ENCODE assay signal across 1 mouse cellular context in the genomic region with DNA sequence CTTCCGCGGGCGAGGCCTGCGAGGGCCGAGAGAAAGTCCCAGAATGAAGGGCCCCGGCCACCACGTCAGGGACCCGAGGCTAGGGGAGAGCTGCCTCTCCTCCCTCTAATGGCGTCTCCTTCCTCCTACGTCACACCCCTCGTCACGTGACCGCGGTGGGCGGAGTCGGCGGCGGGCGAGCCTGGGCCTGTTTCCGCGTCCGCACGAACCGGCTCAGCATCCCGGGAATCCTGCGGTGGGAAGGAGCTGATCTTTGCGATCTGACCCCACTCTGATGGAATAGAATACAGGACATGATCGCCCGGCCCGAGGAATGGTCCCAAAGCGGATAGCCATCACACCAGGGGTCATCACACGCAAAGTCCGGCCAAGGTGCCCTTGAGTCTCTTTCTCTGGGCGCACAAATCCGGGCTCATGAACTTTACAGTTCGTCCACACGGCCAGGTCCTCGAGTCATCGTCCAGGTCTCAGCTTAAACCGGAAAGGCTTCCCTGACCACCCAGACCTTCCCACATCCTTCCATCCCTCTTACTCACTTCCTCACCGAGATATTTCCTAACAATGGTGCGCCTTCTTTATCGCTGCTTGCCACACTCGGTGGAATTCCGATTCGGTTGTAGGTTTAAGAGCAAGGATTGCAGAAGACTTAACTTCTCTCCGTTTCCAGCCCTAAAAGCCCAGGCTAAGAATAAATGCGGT.
TF ChIP-seq lines count a peak whose summit lies in the region.

A gene (minus strand): TSS at position 122 of the 699 bp plus-strand sequence.

TF ChIP-seq in CH12.LX, 34 proteins besides CTCF, POLR2A, EP300 and RAD21 (continued from another document):
- no peak for TF ChIP-seq JUN (IDR thresholded peaks at IDR 0.05; ENCODE audit: insufficient read depth, low read depth, low read length)
- TF ChIP-seq MEF2A (IDR thresholded peaks at IDR 0.05; ENCODE audit: borderline replicate concordance, low read depth, low read length) = peak; percentile 77; the same call in 1 of the 2 replicates
- TF ChIP-seq CHD2 (IDR thresholded peaks at IDR 0.05; ENCODE audit: low read length) = no peak
- TF ChIP-seq MXI1 (IDR thresholded peaks at IDR 0.05; ENCODE audit: low read depth, low read length) = peak; percentile 53; the same call in 1 of the 2 replicates
- TF ChIP-seq MYC (IDR thresholded peaks at IDR 0.05; ENCODE audit: low read depth, low read length) = 0 out of 2 replicates have a peak, but pooled peaks have one; percentile 68
- peak; percentile 96 for TF ChIP-seq USF1 (IDR thresholded peaks at IDR 0.05; ENCODE audit: low read depth, low read length)
- TF ChIP-seq TBP (conservative IDR thresholded peaks at IDR 0.05; ENCODE audit: low read depth, low read length) = peak; percentile 57
- TF ChIP-seq PAX5 (IDR thresholded peaks at IDR 0.05; ENCODE audit: low read length) = no peak
- peak; percentile 84 for TF ChIP-seq ELF1 (IDR thresholded peaks at IDR 0.05; ENCODE audit: low read depth, low read length)
- TF ChIP-seq ZKSCAN1 (IDR thresholded peaks at IDR 0.05; ENCODE audit: borderline replicate concordance, low read depth, low read length) = no peak
- no peak for TF ChIP-seq E2F4 (IDR thresholded peaks at IDR 0.05; ENCODE audit: insufficient replicate concordance, low read depth, low read length)
- TF ChIP-seq UBTF (IDR thresholded peaks at IDR 0.05; ENCODE audit: low read depth, low read length) = 0 out of 2 replicates have a peak, but pooled peaks have one; percentile 50
- peak; percentile 92 for TF ChIP-seq TCF12 (IDR thresholded peaks at IDR 0.05; ENCODE audit: low read depth, low read length)
- peak; percentile 97 for TF ChIP-seq BHLHE40 (IDR thresholded peaks at IDR 0.05; ENCODE audit: low read depth, low read length)
- no peak for TF ChIP-seq MAFK (IDR thresholded peaks at IDR 0.05; ENCODE audit: insufficient replicate concordance, low read length)
- TF ChIP-seq MAX (IDR thresholded peaks at IDR 0.05; ENCODE audit: low read length) = peak; percentile 90
- TF ChIP-seq KAT2A (IDR thresholded peaks at IDR 0.05; ENCODE audit: insufficient replicate concordance, low read length) = peak; percentile 65; the same call in 1 of the 2 replicates
- TF ChIP-seq ETS1 (conservative IDR thresholded peaks at IDR 0.05; ENCODE audit: low read depth, low read length) = peak; percentile 53
- peak; percentile 53 for TF ChIP-seq ZMIZ1 (IDR thresholded peaks at IDR 0.05; ENCODE audit: low read depth, low read length)
- peak; percentile 85 for TF ChIP-seq NELFE (IDR thresholded peaks at IDR 0.05; ENCODE audit: low read depth, low read length)
- peak; percentile 67 for TF ChIP-seq IRF4 (IDR thresholded peaks at IDR 0.05; ENCODE audit: low read depth, low read length)
- TF ChIP-seq JUND (conservative IDR thresholded peaks at IDR 0.05; ENCODE audit: low read depth, low read length) = no peak
- no peak for TF ChIP-seq GABPA (IDR thresholded peaks at IDR 0.05; ENCODE audit: insufficient replicate concordance, low read depth, low read length)
- TF ChIP-seq HCFC1 (IDR thresholded peaks at IDR 0.05; ENCODE audit: low read depth, low read length) = peak; percentile 69
